In the genomic region with DNA sequence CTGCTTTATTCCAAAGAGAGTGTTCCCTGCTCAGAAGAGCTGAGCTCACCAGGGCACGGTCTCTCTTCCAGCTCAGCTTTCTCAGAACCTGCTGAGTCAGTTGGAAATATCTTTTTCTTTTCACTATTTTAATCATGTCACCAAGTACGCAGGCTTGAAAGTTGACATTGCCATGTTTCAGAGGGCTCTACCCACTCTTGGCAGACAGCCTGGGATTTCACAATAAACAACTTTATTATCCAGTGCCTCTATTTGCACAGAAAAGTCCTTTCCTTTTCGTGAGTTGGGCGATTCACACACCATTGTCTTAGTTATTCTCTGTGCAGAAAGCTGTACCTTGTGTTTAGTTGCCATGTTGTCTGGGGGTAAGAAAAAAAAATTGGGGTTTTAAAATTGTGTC, we compare ENCODE assay signal across 11 mouse cellular contexts. TPM values are rescaled to one million over a fixed set of nuclear protein-coding genes. Genes with fewer than 3 reads are reported as not detected.
DNase-seq lines count a peak whose midpoint lies in the region; ATAC-seq lines count a peak whose summit lies in the region.
"Had no signal": no experiment of that assay in that cellular context is flagged by ENCODE, and none has a peak within 500 bp of the region (broad histone marks: within the 10 kb centered on the region; RNA-seq: fewer than 3 reads in every experiment).

No protein-coding gene starts in this region.

- DNase-seq in heart, adult 18-20 months, result peak; percentile 38 to 46
- DNase-seq in heart, embryonic 10.5 days (ENCODE audit: low spot score), result no peak
- DNase-seq in NIH3T3 (ENCODE audit: low read depth), result peak; percentile 15
- DNase-seq in lung, postnatal 36 days, result peak; percentile 56
- no peak for DNase-seq in right cerebral cortex, adult 18-20 months
- DNase-seq in thymus, postnatal 14 days, result no peak
- no peak for DNase-seq in yolk sac, embryonic 10.5 days (ENCODE audit: low spot score)
- DNase-seq: kidney, adult 9 months had no signal

- H3K27me3 ChIP-seq in heart, embryonic 10.5 days (ENCODE audit: insufficient read depth, poor library complexity, severe bottlenecking), result no peaks in the 10 kb centered on the region; the same call in 1 of the 2 replicates
- H3K27me3 ChIP-seq in forebrain, embryonic 13.5 days, result no peaks in the 10 kb centered on the region
- H3K27me3 ChIP-seq: heart, embryonic 15.5 days; limb, embryonic 12.5 days had no signal

- H3K9me3 ChIP-seq in heart, embryonic 10.5 days, result no peaks in the 10 kb centered on the region
- H3K9me3 ChIP-seq in forebrain, embryonic 13.5 days (replicated peaks), result no peaks in the 10 kb centered on the region
- H3K9me3 ChIP-seq: heart, embryonic 15.5 days; limb, embryonic 12.5 days had no signal

- ATAC-seq in forebrain, embryonic 13.5 days, result no peak

- no peak overlapping the region for H3K9ac ChIP-seq in forebrain, embryonic 13.5 days
- H3K9ac ChIP-seq: heart, embryonic 15.5 days; limb, embryonic 12.5 days had no signal

- no peak overlapping the region for H3K27ac ChIP-seq in heart, embryonic 10.5 days
- peak overlapping the region; percentile 35; the same call in 1 of the 2 replicates for H3K27ac ChIP-seq in forebrain, embryonic 13.5 days
- H3K27ac ChIP-seq: heart, embryonic 15.5 days; limb, embryonic 12.5 days had no signal

- no peak overlapping the region for H3K4me3 ChIP-seq in heart, embryonic 10.5 days
- no peak overlapping the region for H3K4me3 ChIP-seq in forebrain, embryonic 13.5 days
- H3K4me3 ChIP-seq: heart, embryonic 15.5 days; limb, embryonic 12.5 days had no signal

- 0 out of 2 replicates have a peak, but pooled peaks cover 2% of the 10 kb centered on the region for H3K4me1 ChIP-seq in heart, embryonic 10.5 days
- H3K4me1 ChIP-seq in forebrain, embryonic 13.5 days, result peaks cover 47% of the 10 kb centered on the region
- H3K4me1 ChIP-seq: heart, embryonic 15.5 days; limb, embryonic 12.5 days had no signal

- WGBS in heart, embryonic 10.5 days, result 57% methylated on average over 4 of the region's 4 CpGs
- 11% methylated on average over 4 of the region's 4 CpGs for WGBS in forebrain, embryonic 13.5 days

- no peaks in the 10 kb centered on the region for H3K36me3 ChIP-seq in heart, embryonic 10.5 days
- H3K36me3 ChIP-seq in forebrain, embryonic 13.5 days (ENCODE audit: poor library complexity, severe bottlenecking), result no peaks in the 10 kb centered on the region
- H3K36me3 ChIP-seq: heart, embryonic 15.5 days; limb, embryonic 12.5 days had no signal

- H3K4me2 ChIP-seq in forebrain, embryonic 13.5 days, result no peak overlapping the region
- H3K4me2 ChIP-seq: heart, embryonic 15.5 days; limb, embryonic 12.5 days had no signal

RNA-seq across cellular contexts. Expression of a gene that starts 54.0 kb away (rescaled TPM):
- total RNA-seq in heart, adult 18-20 months (2021), result not detected
- not detected in 2 replicates for polyA plus RNA-seq in heart, embryonic 10.5 days (2016; fragmentation: Nextera tagmentation; extraction: Ambion mirVana)
- not detected in 2 replicates for polyA plus RNA-seq in forebrain, embryonic 13.5 days (2015; fragmentation: Nextera tagmentation; extraction: Ambion mirVana)
- polyA plus RNA-seq: heart, embryonic 15.5 days; limb, embryonic 12.5 days had no signal

Comparison
In these comparisons a context has a peak if more than half of its experiments do, and no peak if none do; other contexts are left out.
1. DNase-seq: peak in heart, adult 18-20 months (2 of 2), NIH3T3 (single experiment) and lung, postnatal 36 days (single experiment); none in heart, embryonic 10.5 days (single experiment), right cerebral cortex, adult 18-20 months (single experiment), thymus, postnatal 14 days (single experiment) and yolk sac, embryonic 10.5 days (single experiment).